Mouse (Mus musculus) forebrain, embryonic 15.5 days (tissue): ENCODE results near the gene Cacna2d3. TPM values are rescaled to one million over a fixed set of nuclear protein-coding genes. Genes with fewer than 3 reads are reported as not detected.
A peak's percentile ranks its signal among the peaks of the same experiment; 100 is the strongest.

Experiments used
- ATAC-seq: fragments of 200-750 bp; cut with Nextera tagmentation; replicated peaks from 2 replicates; pipeline ENCODE4 v1.8.0; 2017; ENCODE audit warnings: mild to moderate bottlenecking, moderate TSS enrichment, moderate library complexity
- H3K27ac ChIP-seq: fragments of 300-500 bp; sonication (generic); replicated peaks from 2 replicates; pipeline ENCODE4 v1.5.1; 2015; ENCODE audit warnings: mild to moderate bottlenecking, inconsistent platforms
- H3K27me3 ChIP-seq: fragments of 300-500 bp; sonication (generic); 2 replicates; pipeline ENCODE4 v1.6.1; 2015; ENCODE audit warnings: inconsistent platforms
- H3K36me3 ChIP-seq: fragments of 300-500 bp; sonication (generic); 2 replicates; pipeline ENCODE4 v1.6.1; 2015; ENCODE audit warnings: mild to moderate bottlenecking, inconsistent platforms
- H3K4me1 ChIP-seq: fragments of 300-500 bp; sonication (generic); 2 replicates; pipeline ENCODE4 v1.6.1; 2015; ENCODE audit warnings: inconsistent platforms
- H3K4me2 ChIP-seq: fragments of 300-500 bp; sonication (generic); replicated peaks from 2 replicates; pipeline ENCODE4 v1.6.1; 2015; ENCODE audit warnings: mild to moderate bottlenecking, inconsistent platforms
- H3K4me3 ChIP-seq: fragments of 300-500 bp; sonication (generic); 2 replicates; pipeline ENCODE4 v1.5.1; 2015; ENCODE audit warnings: mild to moderate bottlenecking, inconsistent platforms
- H3K9ac ChIP-seq: fragments of 300-500 bp; sonication (generic); replicated peaks from 2 replicates; pipeline ENCODE4 v1.6.1; 2015; ENCODE audit warnings: mild to moderate bottlenecking, inconsistent platforms
- H3K9me3 ChIP-seq: fragments of 300-500 bp; sonication (generic); 2 replicates; pipeline ENCODE4 v1.6.1; 2016; ENCODE audit warnings: inconsistent platforms
- WGBS: fragments of 180-500 bp; shearing (Covaris S2); methylation state at CpG from one replicate; pipeline ENCODE4 v1.1.7; 2015; ENCODE audit warnings: mixed read lengths; 5-methylcytosine and 5-hydroxymethylcytosine counted together
- polyA plus RNA-seq: library from polyadenylated mRNA; unstranded; fragments of >200 nt; fragmentation: Nextera tagmentation; extraction: Ambion mirVana; gene quantifications from 2 replicates; pipeline ENCODE4 v1.2.1, GENCODE M21; 2015

The Cacna2d3 gene
- polyA plus RNA-seq, 1 experiment from 2014 or later, result 28.1 TPM

GRCm38 (mm10) chr14:29028391-29029106 is 693.1 kb downstream of the Cacna2d3 start:
- H3K4me2 ChIP-seq, result peak overlapping the region; percentile 26; the same call in 1 of the 2 replicates
- H3K4me3 ChIP-seq, result no peak overlapping the region
- 32% methylated on average over 6 of the region's 6 CpGs for WGBS
- H3K27ac ChIP-seq, result peak overlapping the region; percentile 80
- H3K9ac ChIP-seq, result no peak overlapping the region
- H3K36me3 ChIP-seq, result no peaks in the 10 kb centered on the region
- no peaks in the 10 kb centered on the region for H3K27me3 ChIP-seq
- ATAC-seq, result peak; percentile 63
- H3K4me1 ChIP-seq, result peaks cover 31% of the 10 kb centered on the region
- no peaks in the 10 kb centered on the region for H3K9me3 ChIP-seq

DNA sequence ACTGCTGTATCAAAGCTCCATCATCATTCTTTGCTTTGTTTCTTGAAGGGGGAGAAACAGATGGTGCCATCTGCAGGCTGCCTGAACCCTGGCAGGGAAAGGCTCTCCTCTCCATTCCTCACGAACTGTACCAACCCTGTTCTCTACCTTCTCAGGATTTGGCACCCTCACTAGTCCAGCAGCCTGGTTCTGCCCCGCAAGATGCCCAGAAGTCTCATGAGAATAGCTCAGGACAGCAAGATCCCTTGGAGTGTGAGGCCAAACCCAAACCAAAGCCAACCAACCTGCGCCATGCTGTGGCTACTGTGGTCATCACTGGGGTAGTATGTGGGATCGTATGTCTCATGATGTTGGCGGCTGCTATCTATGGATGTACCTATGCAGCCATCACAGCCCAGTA is 694.4 kb downstream of the Cacna2d3 start:
- no peak for ATAC-seq
- H3K27ac ChIP-seq, result no peak overlapping the region
- H3K9ac ChIP-seq, result no peak overlapping the region
- H3K36me3 ChIP-seq, result no peaks in the 10 kb centered on the region
- no peaks in the 10 kb centered on the region for H3K9me3 ChIP-seq
- no peak overlapping the region for H3K4me3 ChIP-seq
- H3K27me3 ChIP-seq, result no peaks in the 10 kb centered on the region
- peaks cover 31% of the 10 kb centered on the region for H3K4me1 ChIP-seq
- 85% methylated on average over 5 of the region's 5 CpGs for WGBS
- H3K4me2 ChIP-seq, result no peak overlapping the region

- H3K27me3 ChIP-seq, result no peaks in the 10 kb centered on the region
- 85% methylated on average over 6 of the region's 6 CpGs for WGBS
- ATAC-seq, result no peak
Measured at GRCm38 (mm10) chr14:29025335-29025734, 696.3 kb downstream of the Cacna2d3 start.

DNA sequence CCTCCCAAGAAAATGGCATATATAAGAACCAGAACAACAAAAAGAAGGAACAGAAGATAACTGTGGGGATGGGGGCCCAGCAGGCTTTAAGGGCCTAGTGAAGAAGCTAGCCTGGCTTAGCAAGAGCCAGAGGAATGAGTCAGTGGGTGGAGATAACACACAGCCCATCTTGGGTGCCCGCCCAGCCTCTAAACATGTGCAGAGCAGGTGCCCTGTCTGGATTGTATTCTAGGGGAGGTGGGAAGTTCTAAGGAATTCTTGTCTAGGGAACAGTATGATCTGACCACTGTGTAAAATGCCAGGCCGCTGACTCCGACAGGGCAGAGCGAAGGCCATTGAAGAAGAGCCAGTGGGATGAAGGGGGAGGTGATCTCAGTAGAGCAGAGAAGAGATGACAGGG is 698.4 kb downstream of the Cacna2d3 start:
- Histone ChIP-seq H3K4me3 (no peak overlapping the region), H3K36me3 (no peaks in the 10 kb centered on the region), H3K27me3 (no peaks in the 10 kb centered on the region), H3K27ac (no peak overlapping the region), H3K9ac (no peak overlapping the region), H3K4me2 (no peak overlapping the region), H3K4me1 (peaks cover 5% of the 10 kb centered on the region), H3K9me3 (no peaks in the 10 kb centered on the region)
- 90% methylated on average over 4 of the region's 4 CpGs for WGBS
- ATAC-seq, result no peak

More at GRCm38 (mm10) chr14:29025335-29025734, 696.3 kb downstream of the Cacna2d3 start:
- Histone ChIP-seq H3K27ac (no peak overlapping the region), H3K4me3 (no peak overlapping the region), H3K4me2 (no peak overlapping the region), H3K36me3 (no peaks in the 10 kb centered on the region), H3K9ac (no peak overlapping the region), H3K9me3 (no peaks in the 10 kb centered on the region), H3K4me1 (peaks cover 26% of the 10 kb centered on the region)

DNA sequence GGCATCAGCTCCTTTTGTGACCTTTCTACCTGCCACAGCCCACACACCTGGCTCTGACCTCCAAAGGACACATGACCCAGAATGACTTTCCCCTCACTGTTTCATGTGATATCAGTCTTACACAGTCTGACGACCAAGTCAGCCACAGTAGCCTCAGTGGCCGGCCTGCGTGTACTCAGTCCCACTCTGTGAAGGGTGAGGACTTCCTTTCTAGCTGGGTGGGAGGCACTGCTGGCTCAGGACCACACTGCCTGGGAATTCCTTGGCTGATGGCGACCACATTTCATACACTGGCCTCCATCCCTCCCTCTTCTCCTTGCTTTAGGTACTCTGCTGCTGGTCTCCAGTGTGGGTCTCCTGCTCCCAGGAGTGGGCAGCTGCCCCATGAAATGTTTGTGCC is 700.4 kb downstream of the Cacna2d3 start:
- 92% methylated on average over 4 of the region's 4 CpGs for WGBS
- no peak overlapping the region for H3K4me3 ChIP-seq

DNA sequence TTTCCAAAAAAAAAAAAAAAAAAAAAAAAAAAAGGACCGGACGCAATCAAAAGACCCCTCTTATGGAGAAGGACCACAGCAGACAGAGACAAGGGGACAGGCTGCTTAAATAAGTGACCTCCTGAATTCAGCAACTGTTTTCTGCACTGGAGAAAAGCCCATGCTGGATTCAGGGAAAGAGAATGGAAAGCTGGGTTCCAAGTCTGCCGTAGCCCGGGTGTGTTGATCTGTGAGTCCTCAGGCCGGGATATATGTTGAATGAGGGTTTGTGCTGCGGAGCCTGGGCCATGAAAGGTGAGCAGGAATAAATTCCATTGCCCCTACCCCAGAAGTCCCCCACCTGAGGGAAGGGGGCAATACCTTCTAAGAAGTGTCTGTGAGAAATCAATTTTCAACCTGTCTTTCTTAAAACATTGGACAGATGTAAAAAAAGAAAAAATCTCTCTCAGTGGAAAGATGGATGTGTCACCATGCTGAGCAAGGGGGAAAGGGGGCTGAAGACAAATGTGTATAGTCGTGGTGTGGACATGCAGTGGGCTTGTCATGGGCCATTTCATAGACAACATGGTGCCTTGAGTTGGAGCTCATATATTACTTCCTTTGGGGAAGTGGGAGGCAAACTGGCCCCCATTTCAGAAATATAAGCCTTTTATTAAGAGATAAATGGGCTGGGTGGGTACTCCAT is 703.2 kb downstream of the Cacna2d3 start:
- Histone ChIP-seq H3K9ac (no peak overlapping the region), H3K27me3 (no peaks in the 10 kb centered on the region), H3K4me3 (no peak overlapping the region), H3K27ac (no peak overlapping the region), H3K9me3 (no peaks in the 10 kb centered on the region), H3K36me3 (no peaks in the 10 kb centered on the region), H3K4me1 (peaks cover 6% of the 10 kb centered on the region), H3K4me2 (no peak overlapping the region)
- ATAC-seq, result no peak
- 21% methylated on average over 7 of the region's 7 CpGs for WGBS

More for the DNA sequence above, 700.4 kb downstream of the Cacna2d3 start:
- no peak overlapping the region for H3K27ac ChIP-seq
- no peaks in the 10 kb centered on the region for H3K9me3 ChIP-seq
- H3K9ac ChIP-seq, result no peak overlapping the region
- ATAC-seq, result no peak
- H3K27me3 ChIP-seq, result no peaks in the 10 kb centered on the region
- no peaks in the 10 kb centered on the region for H3K36me3 ChIP-seq
- H3K4me2 ChIP-seq, result no peak overlapping the region
- no peaks in the 10 kb centered on the region for H3K4me1 ChIP-seq

DNA sequence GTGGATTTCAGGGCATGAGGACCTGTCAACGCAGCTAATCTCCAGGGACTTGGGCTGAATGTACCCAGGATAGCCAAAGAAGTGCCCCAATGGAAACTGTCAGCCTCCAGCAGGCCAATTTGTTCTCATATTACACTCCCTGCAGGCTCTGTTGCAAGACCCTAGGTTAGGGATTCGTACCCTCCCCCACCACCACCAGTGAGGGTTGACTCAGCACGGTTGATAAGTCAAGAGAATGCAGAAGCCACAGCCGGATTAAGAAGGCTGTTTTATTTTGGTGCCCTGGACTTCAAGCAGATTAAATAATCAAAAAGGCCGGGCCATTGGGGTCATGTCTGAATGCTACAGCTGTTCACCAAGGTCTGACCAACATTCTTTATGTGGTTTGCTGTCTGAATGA is 703.8 kb downstream of the Cacna2d3 start, which contains the start of gene Lrtm1:
TSS of gene Lrtm1 (plus strand) at position 326 of the 400 bp plus-strand sequence.
- Histone ChIP-seq H3K9ac (no peak within 1 kb of the TSS), H3K9me3 (no peaks in the 10 kb centered on the region), H3K4me1 (peaks cover 6% of the 10 kb centered on the region), H3K27ac (no peak within 1 kb of the TSS), H3K36me3 (no peaks in the 10 kb centered on the region), H3K4me3 (no peak within 1 kb of the TSS), H3K4me2 (no peak within 1 kb of the TSS), H3K27me3 (no peaks in the 10 kb centered on the region)
- no peak for ATAC-seq
- WGBS, result 7% methylated on average over 5 of the region's 5 CpGs

- Histone ChIP-seq H3K9ac (no peak overlapping the region), H3K4me2 (no peak overlapping the region), H3K36me3 (no peaks in the 10 kb centered on the region), H3K4me1 (peaks cover 6% of the 10 kb centered on the region), H3K9me3 (no peaks in the 10 kb centered on the region), H3K27me3 (no peaks in the 10 kb centered on the region), H3K4me3 (no peak overlapping the region), H3K27ac (no peak overlapping the region)
- no peak; the same call in 1 of the 2 replicates for ATAC-seq
- 42% methylated on average over 5 of the region's 5 CpGs for WGBS
Measured at GRCm38 (mm10) chr14:29015896-29016295, 705.8 kb downstream of the Cacna2d3 start.

DNA sequence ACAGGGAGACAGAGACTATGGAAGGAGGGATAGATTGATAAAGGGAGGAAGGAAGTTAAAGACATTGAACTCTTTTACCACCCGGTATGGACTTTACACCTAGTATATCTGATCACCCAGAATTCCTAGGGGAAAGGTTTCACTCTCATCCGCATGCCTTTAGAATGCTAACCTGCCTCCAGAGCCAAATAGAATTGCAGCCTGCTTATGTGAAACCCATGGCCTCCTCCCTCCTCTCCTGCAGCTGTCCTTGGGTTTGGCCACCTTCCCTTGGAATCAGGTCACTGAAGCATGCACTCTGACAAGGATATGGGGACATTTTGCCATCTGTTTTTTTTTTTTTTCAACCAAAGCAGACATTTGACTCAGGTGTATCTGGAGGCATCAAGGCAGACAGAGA is 707.0 kb downstream of the Cacna2d3 start:
- ATAC-seq, result no peak
- H3K36me3 ChIP-seq, result no peaks in the 10 kb centered on the region

GRCm38 (mm10) chr14:29013161-29013560 is 708.5 kb downstream of the Cacna2d3 start:
- 82% methylated on average over 3 of the region's 3 CpGs for whole genome bisulfite sequencing
- no peaks in the 10 kb centered on the region for H3K9me3 ChIP-seq
- ATAC-seq, result no peak

More for the DNA sequence above, 707.0 kb downstream of the Cacna2d3 start:
- Histone ChIP-seq H3K27ac (no peak overlapping the region), H3K4me3 (no peak overlapping the region), H3K9me3 (no peaks in the 10 kb centered on the region), H3K9ac (no peak overlapping the region), H3K27me3 (no peaks in the 10 kb centered on the region), H3K4me2 (no peak overlapping the region), H3K4me1 (peaks cover 10% of the 10 kb centered on the region)
- 96% methylated on average over 2 of the region's 2 CpGs for WGBS

DNA sequence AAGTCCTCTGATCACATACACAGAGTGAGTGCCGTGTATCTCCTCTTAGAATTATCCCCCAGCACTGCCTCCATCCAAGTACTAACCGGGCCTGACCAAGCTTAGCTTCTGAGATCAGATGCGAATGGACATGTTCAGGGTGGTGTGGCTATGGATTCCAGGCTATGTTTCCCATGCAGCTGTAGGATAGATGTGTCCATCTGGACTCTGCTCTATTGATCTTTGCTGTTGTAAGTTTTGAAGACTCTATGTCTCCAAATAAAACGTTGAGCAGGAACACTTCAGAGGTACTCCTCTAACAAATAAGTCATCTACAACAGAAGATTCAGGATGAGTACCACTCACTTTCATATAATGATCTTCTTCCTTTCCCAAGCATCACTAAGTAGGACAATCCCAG is 712.0 kb downstream of the Cacna2d3 start:
- H3K4me2 ChIP-seq, result no peak overlapping the region
- no peaks in the 10 kb centered on the region for H3K36me3 ChIP-seq
- no peaks in the 10 kb centered on the region for H3K9me3 ChIP-seq
- 91% methylated on average over 4 of the region's 4 CpGs for WGBS
- H3K27me3 ChIP-seq, result no peaks in the 10 kb centered on the region
- H3K27ac ChIP-seq, result no peak overlapping the region
- H3K4me3 ChIP-seq, result no peak overlapping the region
- H3K4me1 ChIP-seq, result 0 out of 2 replicates have a peak, but pooled peaks cover 3% of the 10 kb centered on the region
- H3K9ac ChIP-seq, result no peak overlapping the region
- no peak for ATAC-seq

More at GRCm38 (mm10) chr14:29013161-29013560, 708.5 kb downstream of the Cacna2d3 start:
- H3K4me2 ChIP-seq, result no peak overlapping the region
- H3K27me3 ChIP-seq, result no peaks in the 10 kb centered on the region
- no peak overlapping the region for H3K9ac ChIP-seq
- peaks cover 10% of the 10 kb centered on the region for H3K4me1 ChIP-seq
- no peak overlapping the region for H3K27ac ChIP-seq
- H3K36me3 ChIP-seq, result no peaks in the 10 kb centered on the region
- H3K4me3 ChIP-seq, result no peak overlapping the region

DNA sequence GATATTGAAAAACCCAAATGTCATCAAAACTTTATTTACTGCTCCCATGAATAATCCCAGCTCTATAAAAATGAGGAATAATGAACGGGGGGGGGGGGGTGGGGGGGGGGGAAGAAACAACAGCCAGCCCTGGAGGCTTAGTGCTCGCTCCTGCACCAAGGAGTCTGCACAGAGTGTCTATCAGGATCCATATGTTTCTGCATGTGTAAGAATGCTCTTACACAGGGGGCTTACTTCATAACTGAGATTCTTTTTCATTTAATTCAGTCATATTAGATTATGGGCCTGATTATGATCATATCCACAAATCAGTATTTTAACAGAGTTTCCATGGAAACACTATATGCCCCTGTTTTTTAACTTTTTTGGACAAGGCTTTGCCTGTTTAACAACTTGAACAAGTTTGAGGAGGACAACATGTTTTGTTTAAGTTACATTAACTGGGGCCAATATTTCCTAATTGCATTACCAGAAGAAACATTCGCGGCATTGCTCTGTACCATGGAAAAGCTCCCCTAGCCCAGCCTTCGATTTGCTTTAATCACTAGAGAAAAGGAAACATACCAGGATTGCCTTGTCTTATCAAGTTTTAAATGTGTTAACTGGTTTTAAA is 716.3 kb downstream of the Cacna2d3 start:
- 85% methylated on average over 4 of the region's 5 CpGs for WGBS
- Histone ChIP-seq H3K27ac (no peak overlapping the region), H3K4me3 (no peak overlapping the region), H3K4me2 (no peak overlapping the region), H3K36me3 (no peaks in the 10 kb centered on the region), H3K9me3 (no peaks in the 10 kb centered on the region), H3K9ac (no peak overlapping the region), H3K27me3 (no peaks in the 10 kb centered on the region), H3K4me1 (0 out of 2 replicates have a peak, but pooled peaks cover 3% of the 10 kb centered on the region)
- ATAC-seq, result no peak
